Mouse (Mus musculus): ENCODE results near the gene Cltc. TPM values are rescaled to one million over a fixed set of nuclear protein-coding genes. Genes with fewer than 3 reads are reported as not detected.

The Cltc gene
- polyA plus RNA-seq, 1 experiment: 11.1 TPM

GRCm38 (mm10) chr11:86654096-86654495 is 103.3 kb downstream of the Cltc start:
- peaks cover 11% of the 10 kb centered on the region for H3K36me3 ChIP-seq (replicated peaks; ENCODE audit: low read length)
- H3K4me1 ChIP-seq: peaks cover 55% of the 10 kb centered on the region
- no peaks in the 10 kb centered on the region for H3K9me3 ChIP-seq
- H3K4me3 ChIP-seq (replicated peaks): no peak overlapping the region
- no peaks in the 10 kb centered on the region for H3K27me3 ChIP-seq (replicated peaks)
- TF ChIP-seq FLI1 (IDR thresholded peaks at IDR 0.05; ENCODE audit: low read length) (no peak), GATA1 (IDR thresholded peaks at IDR 0.05; ENCODE audit: borderline replicate concordance, low read length) (no peak)

- no peak overlapping the region for H3K4me3 ChIP-seq (replicated peaks)
- no peaks in the 10 kb centered on the region for H3K9me3 ChIP-seq
- H3K36me3 ChIP-seq (replicated peaks; ENCODE audit: low read length): peaks cover 9% of the 10 kb centered on the region
- peaks cover 59% of the 10 kb centered on the region for H3K4me1 ChIP-seq
- H3K27me3 ChIP-seq (replicated peaks): no peaks in the 10 kb centered on the region
- TF ChIP-seq GATA1 (IDR thresholded peaks at IDR 0.05; ENCODE audit: borderline replicate concordance, low read length): no peak
- no peak for TF ChIP-seq FLI1 (IDR thresholded peaks at IDR 0.05; ENCODE audit: low read length)
These were observed 103.9 kb downstream of the Cltc start for GRCm38 (mm10) chr11:86653446-86653845.

GRCm38 (mm10) chr11:86652578-86652979 is 104.8 kb downstream of the Cltc start:
- TF ChIP-seq GATA1 (IDR thresholded peaks at IDR 0.05; ENCODE audit: borderline replicate concordance, low read length) (no peak), FLI1 (IDR thresholded peaks at IDR 0.05; ENCODE audit: low read length) (no peak)
- Histone ChIP-seq H3K4me1 (peaks cover 53% of the 10 kb centered on the region), H3K4me3 (replicated peaks) (peak overlapping the region; percentile 14)

GRCm38 (mm10) chr11:86650676-86651075 is 106.7 kb downstream of the Cltc start:
- H3K9me3 ChIP-seq: no peaks in the 10 kb centered on the region
- peaks cover 47% of the 10 kb centered on the region for H3K4me1 ChIP-seq
- peaks cover 8% of the 10 kb centered on the region for H3K36me3 ChIP-seq (replicated peaks; ENCODE audit: low read length)
- no peaks in the 10 kb centered on the region for H3K27me3 ChIP-seq (replicated peaks)
- H3K4me3 ChIP-seq (replicated peaks): no peak overlapping the region
- no peak for TF ChIP-seq FLI1 (IDR thresholded peaks at IDR 0.05; ENCODE audit: low read length)
- TF ChIP-seq GATA1 (IDR thresholded peaks at IDR 0.05; ENCODE audit: borderline replicate concordance, low read length): no peak

More at GRCm38 (mm10) chr11:86652578-86652979, 104.8 kb downstream of the Cltc start:
- H3K27me3 ChIP-seq (replicated peaks): no peaks in the 10 kb centered on the region
- peaks cover 8% of the 10 kb centered on the region for H3K36me3 ChIP-seq (replicated peaks; ENCODE audit: low read length)
- H3K9me3 ChIP-seq: no peaks in the 10 kb centered on the region

GRCm38 (mm10) chr11:86649542-86649941 is 107.8 kb downstream of the Cltc start:
- H3K4me3 ChIP-seq (replicated peaks): no peak overlapping the region
- H3K36me3 ChIP-seq (replicated peaks; ENCODE audit: low read length): peaks cover 8% of the 10 kb centered on the region
- no peaks in the 10 kb centered on the region for H3K9me3 ChIP-seq
- no peaks in the 10 kb centered on the region for H3K27me3 ChIP-seq (replicated peaks)
- TF ChIP-seq FLI1 (IDR thresholded peaks at IDR 0.05; ENCODE audit: low read length) (no peak), GATA1 (IDR thresholded peaks at IDR 0.05; ENCODE audit: borderline replicate concordance, low read length) (no peak)
- H3K4me1 ChIP-seq: peaks cover 47% of the 10 kb centered on the region

GRCm38 (mm10) chr11:86647706-86648447 is 109.5 kb downstream of the Cltc start:
- TF ChIP-seq GATA1 (IDR thresholded peaks at IDR 0.05; ENCODE audit: borderline replicate concordance, low read length) (no peak), FLI1 (IDR thresholded peaks at IDR 0.05; ENCODE audit: low read length) (no peak)
- no peaks in the 10 kb centered on the region for H3K27me3 ChIP-seq (replicated peaks)
- no peak overlapping the region for H3K4me3 ChIP-seq (replicated peaks)
- H3K36me3 ChIP-seq (replicated peaks; ENCODE audit: low read length): peaks cover 12% of the 10 kb centered on the region
- no peaks in the 10 kb centered on the region for H3K9me3 ChIP-seq
- peaks cover 38% of the 10 kb centered on the region for H3K4me1 ChIP-seq

- TF ChIP-seq GATA1 (IDR thresholded peaks at IDR 0.05; ENCODE audit: borderline replicate concordance, low read length) (no peak), FLI1 (IDR thresholded peaks at IDR 0.05; ENCODE audit: low read length) (no peak)
- Histone ChIP-seq H3K4me3 (replicated peaks) (no peak overlapping the region), H3K27me3 (replicated peaks) (no peaks in the 10 kb centered on the region), H3K36me3 (replicated peaks; ENCODE audit: low read length) (peaks cover 19% of the 10 kb centered on the region), H3K9me3 (no peaks in the 10 kb centered on the region), H3K4me1 (peaks cover 30% of the 10 kb centered on the region)
These were observed 110.4 kb downstream of the Cltc start for GRCm38 (mm10) chr11:86646885-86647459.

GRCm38 (mm10) chr11:86646136-86646834 is 111.1 kb downstream of the Cltc start:
- Histone ChIP-seq H3K27me3 (replicated peaks) (no peaks in the 10 kb centered on the region), H3K4me3 (replicated peaks) (no peak overlapping the region), H3K36me3 (replicated peaks; ENCODE audit: low read length) (peaks cover 22% of the 10 kb centered on the region), H3K4me1 (peaks cover 31% of the 10 kb centered on the region), H3K9me3 (no peaks in the 10 kb centered on the region)
- no peak for TF ChIP-seq GATA1 (IDR thresholded peaks at IDR 0.05; ENCODE audit: borderline replicate concordance, low read length)
- TF ChIP-seq FLI1 (IDR thresholded peaks at IDR 0.05; ENCODE audit: low read length): no peak

- no peaks in the 10 kb centered on the region for H3K9me3 ChIP-seq
- TF ChIP-seq FLI1 (IDR thresholded peaks at IDR 0.05; ENCODE audit: low read length): no peak
- TF ChIP-seq GATA1 (IDR thresholded peaks at IDR 0.05; ENCODE audit: borderline replicate concordance, low read length): no peak
- no peak overlapping the region for H3K4me3 ChIP-seq (replicated peaks)
- H3K36me3 ChIP-seq (replicated peaks; ENCODE audit: low read length): peaks cover 33% of the 10 kb centered on the region
- peaks cover 30% of the 10 kb centered on the region for H3K4me1 ChIP-seq
- H3K27me3 ChIP-seq (replicated peaks): no peaks in the 10 kb centered on the region
These were observed 112.8 kb downstream of the Cltc start for GRCm38 (mm10) chr11:86644553-86644952.

Other genes with a start within 250 kb of the Cltc start
- gene Rps6kb1, start 212.8 kb downstream of the Cltc start, polyA plus RNA-seq (2012; ENCODE audit: insufficient read depth, low replicate concordance): 5.3 TPM in 1 of 2 replicates, not detected in the other
- gene Tubd1, start 212.6 kb downstream of the Cltc start, polyA plus RNA-seq (2012; ENCODE audit: insufficient read depth, low replicate concordance): 0.32 TPM in 1 of 2 replicates, not detected in the other
- 3.5 and 25.4 TPM in 2 replicates for gene Vmp1, start 73.7 kb downstream of the Cltc start, polyA plus RNA-seq (2012; ENCODE audit: insufficient read depth, low replicate concordance)
- 0.45 TPM in 1 of 2 replicates, not detected in the other for gene Ptrh2, start 73.6 kb downstream of the Cltc start, polyA plus RNA-seq (2012; ENCODE audit: insufficient read depth, low replicate concordance)
- 1.1 and 2.2 TPM in 2 replicates for gene Dhx40, start 50.2 kb upstream of the Cltc start, polyA plus RNA-seq (2012; ENCODE audit: insufficient read depth, low replicate concordance)
- gene Ypel2, start 236.1 kb upstream of the Cltc start, polyA plus RNA-seq (2012; ENCODE audit: insufficient read depth, low replicate concordance): 1.7 and 4.5 TPM in 2 replicates